Mouse (Mus musculus): ENCODE results near the gene Rnf151.
"Not testable (repeated sequence)": the region's sequence is repeated elsewhere in the genome, so short reads cannot be mapped to it uniquely, and the experiment has no call there.

Rnf151 gene

DNA sequence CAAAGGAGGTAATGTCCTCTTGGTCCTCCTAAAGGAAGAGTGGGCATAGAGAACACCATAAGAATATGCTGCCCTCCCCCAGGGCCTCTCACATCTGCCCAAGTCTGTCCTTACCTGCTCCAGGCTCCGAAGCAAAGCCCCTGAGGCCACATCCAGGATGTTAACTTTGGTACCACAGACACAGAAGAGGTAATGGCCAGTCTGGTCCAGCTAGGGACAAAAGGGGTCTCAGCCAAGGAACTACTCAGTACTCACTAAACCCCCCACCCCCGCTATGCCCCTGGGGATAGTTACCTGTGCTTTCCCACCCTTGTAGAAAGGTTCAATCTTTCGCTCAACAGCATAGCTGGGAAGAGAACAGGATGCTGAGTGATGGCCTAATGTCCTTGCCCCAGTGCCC lies 12.0 kb downstream of the Rnf151 start:
- DNase-seq (ENCODE audit: low spot score), result no peak

DNA sequence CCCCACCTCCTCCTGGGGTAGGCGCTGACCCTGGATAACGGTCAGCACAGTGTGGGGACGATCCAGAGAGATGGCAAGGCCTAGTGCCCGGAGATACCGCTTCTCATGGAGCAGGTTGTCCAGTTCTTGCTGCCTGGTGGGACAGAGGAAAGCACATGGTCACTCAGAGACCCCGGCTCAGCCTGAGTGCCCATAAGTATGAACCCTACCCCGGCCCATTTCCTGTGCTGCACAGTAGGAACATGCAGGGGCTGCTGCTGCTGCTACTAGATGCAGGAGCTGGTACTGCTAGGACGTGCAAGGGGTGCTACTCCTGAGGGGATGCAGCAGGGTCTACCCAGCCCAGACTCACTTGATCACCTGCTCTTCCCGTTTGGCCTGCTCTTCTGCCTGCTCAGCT lies 16.6 kb downstream of the Rnf151 start:
- DNase-seq (ENCODE audit: low spot score), result no peak

DNA sequence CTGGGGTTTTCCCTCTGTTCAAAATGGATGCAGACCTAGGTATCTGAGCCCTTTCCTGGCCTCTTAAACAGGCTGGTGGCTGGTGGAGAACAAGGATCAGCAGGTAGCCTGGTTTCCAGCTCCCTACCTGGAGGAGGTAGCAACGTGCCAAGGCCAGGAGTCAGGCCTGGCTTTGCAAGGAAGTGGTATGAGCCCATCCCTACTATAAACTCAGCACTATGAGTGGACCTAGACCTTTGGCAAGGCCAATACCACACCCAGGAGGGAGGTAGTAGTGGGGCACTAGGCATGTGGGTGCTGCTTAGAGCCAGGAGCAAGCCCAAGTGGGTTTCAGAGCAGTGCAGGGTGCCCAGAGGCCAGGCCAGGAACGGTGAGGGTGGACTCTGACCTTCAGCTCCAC lies 18.4 kb downstream of the Rnf151 start:
- no peak for DNase-seq (ENCODE audit: low spot score)

DNA sequence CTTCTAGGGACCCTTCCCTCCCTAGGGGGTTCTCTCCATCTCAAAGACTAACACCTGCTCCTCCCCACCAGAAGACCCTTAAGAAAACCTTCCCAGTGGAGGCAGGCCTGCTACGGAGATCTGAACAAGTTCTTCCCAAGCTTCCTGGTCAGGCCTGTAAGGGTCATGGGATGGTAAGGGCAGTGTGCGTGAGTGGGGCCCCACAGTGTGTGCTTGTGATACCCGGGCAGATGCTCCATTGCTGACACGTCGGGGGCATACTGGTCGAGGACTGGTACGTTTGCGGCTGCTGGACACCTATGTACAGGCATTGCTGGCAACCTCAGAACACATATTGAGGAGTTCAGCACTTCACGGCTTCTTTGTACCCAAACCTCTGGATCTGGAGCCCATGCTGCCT lies 19.1 kb downstream of the Rnf151 start:
- no peak for DNase-seq (ENCODE audit: low spot score)

GRCm38 (mm10) chr17:24697985-24698384 lies 19.9 kb downstream of the Rnf151 start:
- DNase-seq (ENCODE audit: low spot score), result no peak

- no peak for DNase-seq (ENCODE audit: low spot score)
Observed at GRCm38 (mm10) chr17:24696011-24696697, 21.7 kb downstream of the Rnf151 start, which contains the start of the genes Gfer and Noxo1. Gfer (minus strand) TSS chr17:24696156. Noxo1 (plus strand) TSS chr17:24696234.

- DNase-seq (ENCODE audit: low spot score), result no peak
Observed at GRCm38 (mm10) chr17:24695326-24696010, 22.4 kb downstream of the Rnf151 start.

GRCm38 (mm10) chr17:24692385-24692784 lies 25.5 kb downstream of the Rnf151 start:
- no peak for DNase-seq (ENCODE audit: low spot score)

- DNase-seq (ENCODE audit: low spot score), result no peak
Observed at GRCm38 (mm10) chr17:24689251-24690081, 28.4 kb downstream of the Rnf151 start, which contains the start of gene Syngr3. Syngr3 (minus strand) TSS chr17:24689955.

DNA sequence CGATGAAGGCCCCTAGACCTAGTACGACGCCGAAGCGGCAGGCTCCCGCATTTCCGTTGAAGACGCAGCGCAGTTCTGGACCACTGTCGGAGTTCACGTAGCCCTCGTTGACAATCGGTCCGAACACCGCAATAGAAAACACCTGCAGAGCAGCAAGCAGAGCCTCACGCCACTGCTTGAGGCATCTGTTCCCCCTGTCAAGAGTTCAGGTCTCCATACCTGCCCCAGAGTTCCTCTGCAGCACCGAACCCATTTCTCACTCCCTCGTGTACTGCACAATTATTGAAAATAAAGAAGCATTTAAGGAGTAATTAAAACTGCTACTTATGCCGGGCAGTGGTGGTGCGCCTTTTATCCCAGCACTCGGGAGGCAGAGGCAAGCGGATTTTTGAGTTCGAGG lies 30.3 kb downstream of the Rnf151 start:
- no peak for DNase-seq (ENCODE audit: low spot score)

DNA sequence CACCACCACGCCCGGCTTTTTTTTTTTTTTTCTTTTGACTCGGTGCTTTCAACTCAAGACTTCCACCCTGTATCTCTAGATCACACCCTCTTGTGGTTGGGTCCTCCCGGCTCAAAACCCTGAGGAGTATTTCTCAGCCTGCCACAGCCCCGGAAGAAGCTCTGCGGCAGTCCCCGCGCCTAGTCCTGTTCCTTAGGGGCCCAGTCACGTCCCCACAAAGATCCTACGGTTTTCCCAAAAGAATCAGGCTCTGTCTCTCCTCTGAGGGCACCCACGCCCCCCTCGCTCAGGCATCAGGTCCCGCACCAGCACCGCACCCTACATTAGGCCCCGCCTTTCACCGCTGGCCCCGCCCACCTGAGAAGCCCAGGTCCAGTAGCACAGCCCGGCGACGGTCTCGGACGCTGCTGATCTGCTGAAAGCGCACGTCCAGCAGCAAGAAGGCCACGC lies 30.7 kb downstream of the Rnf151 start:
- no peak for DNase-seq (ENCODE audit: low spot score)

DNA sequence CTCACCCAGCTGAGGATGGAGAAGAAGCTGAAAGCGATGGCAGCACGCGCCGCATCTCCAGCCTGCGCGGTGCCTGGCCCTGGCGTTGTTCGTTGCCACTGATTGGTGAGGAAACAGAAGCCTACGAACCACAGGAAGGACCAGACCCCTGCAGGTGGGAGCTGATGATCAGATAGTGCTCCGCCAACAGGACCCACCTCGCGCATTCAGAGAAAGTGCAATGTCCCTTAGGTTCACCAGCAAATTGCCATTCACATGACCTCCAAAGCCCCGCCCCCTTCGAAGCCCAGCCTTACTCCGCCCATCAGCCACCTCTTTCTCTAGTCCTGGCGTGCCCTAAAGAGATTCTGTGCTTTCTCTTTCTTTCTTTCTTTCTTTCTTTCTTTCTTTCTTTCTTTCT lies 31.3 kb downstream of the Rnf151 start:
- no peak for DNase-seq (ENCODE audit: low spot score)

- no peak for DNase-seq (ENCODE audit: low spot score)
Observed at GRCm38 (mm10) chr17:24677500-24678080, 40.3 kb downstream of the Rnf151 start.

- no peak for DNase-seq (ENCODE audit: low spot score)
Observed at GRCm38 (mm10) chr17:24676877-24677276, 41.0 kb downstream of the Rnf151 start.

DNA sequence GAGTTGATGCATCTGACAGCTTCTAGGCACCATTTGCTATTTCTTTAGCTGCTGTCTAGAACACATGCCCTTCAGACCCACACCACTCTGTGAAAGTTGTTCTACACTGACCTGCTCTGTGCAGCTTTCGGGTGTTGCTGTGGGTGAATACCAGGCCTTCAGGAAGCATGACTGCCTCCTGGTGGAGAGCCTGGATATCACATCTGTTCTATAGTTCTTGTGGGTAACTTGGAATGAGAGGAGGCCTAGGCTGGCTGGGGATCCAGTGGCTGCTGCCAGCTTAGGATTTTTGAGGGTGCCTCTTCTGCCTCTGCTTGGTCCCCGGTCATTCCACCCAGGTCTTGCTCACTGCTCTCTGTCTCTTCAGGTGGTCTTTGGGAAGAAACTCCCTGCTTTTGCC lies 41.7 kb downstream of the Rnf151 start:
- no peak for DNase-seq (ENCODE audit: low spot score)

DNA sequence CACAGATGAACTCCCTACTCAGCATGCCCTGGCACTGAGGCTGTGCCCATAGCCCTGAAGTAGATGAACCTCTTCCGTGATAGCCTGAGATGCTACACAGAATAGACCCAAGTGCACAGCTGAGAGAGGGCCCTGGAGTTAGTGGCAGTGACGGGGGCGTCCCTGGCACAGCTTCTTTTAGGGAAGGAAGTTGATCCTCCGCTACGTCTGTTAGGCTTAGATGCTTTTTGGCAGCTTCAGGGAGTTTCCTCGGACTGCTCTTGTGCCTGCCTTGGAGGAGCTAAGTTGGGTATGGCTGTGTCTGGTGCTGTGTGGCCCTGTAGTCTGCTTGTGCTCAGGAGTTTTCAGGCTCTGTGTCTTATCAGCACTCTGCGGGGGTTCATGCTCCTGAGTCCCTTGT lies 43.6 kb downstream of the Rnf151 start:
- DNase-seq (ENCODE audit: low spot score), result no peak

- DNase-seq (ENCODE audit: low spot score), result no peak
Observed at GRCm38 (mm10) chr17:24672141-24672540, 45.7 kb downstream of the Rnf151 start.

DNA sequence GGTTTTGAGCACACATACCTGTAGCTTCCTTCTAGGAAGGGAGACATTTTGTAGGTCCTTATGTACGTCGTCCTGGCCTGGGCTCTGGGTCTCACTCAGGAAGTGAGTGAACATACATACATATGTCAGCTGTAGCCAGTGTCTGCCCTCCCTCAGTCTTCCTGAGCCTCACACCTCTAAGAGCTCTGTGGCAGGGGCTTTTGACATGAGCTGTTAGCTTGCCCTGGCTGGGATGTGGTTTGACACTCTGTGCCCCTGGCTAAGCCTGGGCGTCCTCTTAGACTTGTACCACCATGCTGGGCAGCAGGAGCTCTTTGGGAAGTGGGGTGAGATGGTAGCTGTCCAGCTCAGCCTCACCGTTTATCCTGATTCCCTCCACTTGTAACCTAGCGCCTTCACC lies 46.5 kb downstream of the Rnf151 start:
- no peak for DNase-seq (ENCODE audit: low spot score)

DNA sequence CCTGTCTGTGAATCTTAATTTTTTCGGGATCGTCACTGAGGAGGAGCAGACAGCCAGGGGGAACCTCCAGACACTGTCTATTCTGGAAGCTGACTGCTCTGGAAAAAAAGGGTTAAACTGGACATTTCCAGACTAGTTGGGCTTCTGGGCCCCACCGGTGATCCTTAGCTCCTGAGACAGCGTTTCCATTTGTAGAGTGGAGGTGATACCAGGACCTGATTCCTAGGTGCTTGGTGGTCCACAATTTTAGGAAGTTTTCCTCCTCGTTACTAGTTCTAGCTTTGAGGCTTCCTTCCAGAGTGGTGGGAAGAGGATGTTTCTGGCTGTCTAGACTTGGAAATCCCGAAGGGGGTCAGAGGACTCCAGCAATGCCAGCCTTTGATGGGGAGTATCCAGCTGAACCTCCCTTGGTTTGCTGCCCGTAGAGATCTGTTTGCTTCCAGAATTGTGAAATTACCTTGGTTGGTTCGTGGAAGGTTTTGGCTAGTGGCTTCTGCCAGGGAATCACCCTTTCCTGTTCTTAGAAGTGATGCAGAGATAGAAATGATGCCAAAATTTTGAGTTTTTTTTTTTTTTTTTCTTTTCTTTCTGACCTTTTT lies 47.5 kb downstream of the Rnf151 start:
- DNase-seq (ENCODE audit: low spot score), result no peak

- peak; percentile 78 for DNase-seq (ENCODE audit: low spot score)
Observed at GRCm38 (mm10) chr17:24669545-24670245, 48.2 kb downstream of the Rnf151 start, which contains the start of gene Zfp598. Zfp598 (plus strand) TSS chr17:24669687.

- not testable (repeated sequence) for DNase-seq (ENCODE audit: low spot score)
Observed at GRCm38 (mm10) chr17:24669214-24669544, 48.7 kb downstream of the Rnf151 start.

Measured in layer of hippocampus, adult 9-10 months (tissue).